Mouse (Mus musculus): ENCODE data around the gene Zbtb20. TPM values are rescaled to one million over a fixed set of nuclear protein-coding genes. Genes with fewer than 3 reads are reported as not detected.

Zbtb20 gene
- total RNA-seq, 4 experiments from 2014 or later, result 72.5 to 88.1 (median 73.5) TPM

Small RNA genes lying within 50 kb of the gene (microRNA-seq; reads per million reads assigned to microRNA genes)
- 0 reads per million in 2 experiments for gene Mir568
